Mouse (Mus musculus) liver, postnatal 0 days (tissue): ENCODE measurements at regions not wholly inside any gene's neighbourhood (a gene's known extent, or its start where the extent isn't known, plus 50 kb on each side); places are given as distances from the start of the nearest gene placed in this dataset.

ENCODE experiments used
- CTCF ChIP-seq: sonication (generic); IDR thresholded peaks from 2 replicates; pipeline ENCODE4 v1.5.1; 2016; ENCODE audit warnings: antibody characterized with exemption, low read depth
- EP300 ChIP-seq: IDR thresholded peaks from 2 replicates; pipeline ENCODE4 v1.6.1; 2016; ENCODE audit warnings: antibody characterized with exemption, low read depth, mild to moderate bottlenecking

- TF ChIP-seq CTCF (no peak), EP300 (no peak)
Observed at GRCm38 (mm10) chr13:100962811-100963540, 129.7 kb upstream of the Slc30a5 start.
